Mouse (Mus musculus) intestine, embryonic 15.5 days (tissue): ENCODE measurements around the gene Prmt6. TPM values are rescaled to one million over a fixed set of nuclear protein-coding genes. Genes with fewer than 3 reads are reported as not detected.

Source experiments
- ATAC-seq: fragments of 200-750 bp; cut with Nextera tagmentation; 2 replicates; pipeline ENCODE4 v1.8.0; 2017; ENCODE audit warnings: moderate TSS enrichment, moderate library complexity
- H3K27ac ChIP-seq: fragments of 300-500 bp; sonication (generic); 2 replicates; pipeline ENCODE4 v1.5.1; 2015; ENCODE audit warnings: mild to moderate bottlenecking, inconsistent platforms
- H3K27me3 ChIP-seq: fragments of 300-500 bp; sonication (generic); replicated peaks from 2 replicates; pipeline ENCODE4 v1.6.1; 2015; ENCODE audit warnings: inconsistent platforms
- H3K36me3 ChIP-seq: fragments of 300-500 bp; sonication (generic); 2 replicates; pipeline ENCODE4 v1.6.1; 2015; ENCODE audit warnings: inconsistent platforms
- H3K4me1 ChIP-seq: fragments of 300-500 bp; sonication (generic); replicated peaks from 2 replicates; pipeline ENCODE4 v1.6.1; 2015; ENCODE audit warnings: inconsistent platforms
- H3K4me2 ChIP-seq: fragments of 300-500 bp; sonication (generic); replicated peaks from 2 replicates; pipeline ENCODE4 v1.6.1; 2015; ENCODE audit warnings: mild to moderate bottlenecking, inconsistent platforms
- H3K4me3 ChIP-seq: fragments of 300-500 bp; sonication (generic); replicated peaks from 2 replicates; pipeline ENCODE4 v1.5.1; 2015; ENCODE audit warnings: inconsistent platforms
- H3K9ac ChIP-seq: fragments of 300-500 bp; sonication (generic); 2 replicates; pipeline ENCODE4 v1.6.1; 2015; ENCODE audit warnings: inconsistent platforms
- H3K9me3 ChIP-seq: fragments of 300-500 bp; sonication (generic); 2 replicates; pipeline ENCODE4 v1.6.1; 2016; ENCODE audit warnings: inconsistent platforms
- WGBS: fragments of 180-500 bp; shearing (Covaris S2); methylation state at CpG from one replicate; pipeline ENCODE4 v1.1.7; 2015; 5-methylcytosine and 5-hydroxymethylcytosine counted together
- polyA plus RNA-seq: library from polyadenylated mRNA; unstranded; fragments of >200 nt; fragmentation: Nextera tagmentation; extraction: Ambion mirVana; gene quantifications from 2 replicates; pipeline ENCODE4 v1.2.1, GENCODE M21; 2015

Gene Prmt6
- polyA plus RNA-seq = 16.8 and 18.0 TPM in 2 replicates

GRCm38 (mm10) chr3:110250839-110251700 lies at the start of gene Prmt6:
Gene Prmt6, minus strand, starts transcription at chr3:110250998.
- ATAC-seq = peak; percentile 96

GRCm38 (mm10) chr3:110290485-110291045 lies 39.8 kb upstream of the Prmt6 start:
- 72% methylated on average over 8 of the region's 8 CpGs for WGBS
- no peak for ATAC-seq
- H3K4me1 ChIP-seq = no peaks in the 10 kb centered on the region

More at GRCm38 (mm10) chr3:110250839-110251700, at the start of gene Prmt6:
- Histone ChIP-seq H3K4me1 (0 out of 2 replicates have a peak, but pooled peaks cover 3% of the 10 kb centered on the region), H3K9me3 (no peaks in the 10 kb centered on the region), H3K9ac (peak within 1 kb of the TSS; percentile 89), H3K4me3 (peak within 1 kb of the TSS; percentile 98), H3K36me3 (no peaks in the 10 kb centered on the region), H3K27ac (peak within 1 kb of the TSS; percentile 91), H3K27me3 (no peaks in the 10 kb centered on the region), H3K4me2 (peak within 1 kb of the TSS; percentile 68)
- 18% methylated on average over 38 of the region's 38 CpGs for WGBS

GRCm38 (mm10) chr3:110282651-110283050 lies 31.9 kb upstream of the Prmt6 start:
- H3K4me3 ChIP-seq = no peak overlapping the region
- no peaks in the 10 kb centered on the region for H3K4me1 ChIP-seq
- no peaks in the 10 kb centered on the region for H3K9me3 ChIP-seq
- no peak overlapping the region for H3K9ac ChIP-seq
- no peak overlapping the region for H3K27ac ChIP-seq
- ATAC-seq = no peak
- 84% methylated on average over 5 of the region's 5 CpGs for WGBS
- no peaks in the 10 kb centered on the region for H3K36me3 ChIP-seq
- no peaks in the 10 kb centered on the region for H3K27me3 ChIP-seq
- no peak overlapping the region for H3K4me2 ChIP-seq

More at GRCm38 (mm10) chr3:110290485-110291045, 39.8 kb upstream of the Prmt6 start:
- Histone ChIP-seq H3K4me2 (no peak overlapping the region), H3K4me3 (no peak overlapping the region), H3K9me3 (no peaks in the 10 kb centered on the region), H3K36me3 (no peaks in the 10 kb centered on the region), H3K9ac (no peak overlapping the region), H3K27me3 (no peaks in the 10 kb centered on the region), H3K27ac (no peak overlapping the region)

GRCm38 (mm10) chr3:110267790-110268189 lies 17.0 kb upstream of the Prmt6 start:
- no peaks in the 10 kb centered on the region for H3K27me3 ChIP-seq
- no peaks in the 10 kb centered on the region for H3K36me3 ChIP-seq
- no peak overlapping the region for H3K4me2 ChIP-seq
- no peaks in the 10 kb centered on the region for H3K4me1 ChIP-seq
- 75% methylated on average over 2 of the region's 2 CpGs for WGBS
- no peak for ATAC-seq
- H3K9me3 ChIP-seq = no peaks in the 10 kb centered on the region
- H3K27ac ChIP-seq = no peak overlapping the region
- H3K4me3 ChIP-seq = no peak overlapping the region
- H3K9ac ChIP-seq = no peak overlapping the region

- no peaks in the 10 kb centered on the region for H3K9me3 ChIP-seq
- H3K4me3 ChIP-seq = no peak overlapping the region
- no peaks in the 10 kb centered on the region for H3K27me3 ChIP-seq
- no peak overlapping the region for H3K9ac ChIP-seq
- WGBS = 94% methylated on average over 4 of the region's 4 CpGs
- H3K4me1 ChIP-seq = 0 out of 2 replicates have a peak, but pooled peaks cover 3% of the 10 kb centered on the region
- no peak for ATAC-seq
- no peak overlapping the region for H3K4me2 ChIP-seq
- H3K27ac ChIP-seq = no peak overlapping the region
- no peaks in the 10 kb centered on the region for H3K36me3 ChIP-seq
These were observed 2.3 kb upstream of the Prmt6 start for GRCm38 (mm10) chr3:110253105-110253504.

GRCm38 (mm10) chr3:110249891-110250838 lies 633 bp downstream of the Prmt6 start:
- Histone ChIP-seq H3K4me1 (0 out of 2 replicates have a peak, but pooled peaks cover 3% of the 10 kb centered on the region), H3K36me3 (no peaks in the 10 kb centered on the region), H3K9ac (peak overlapping the region; percentile 89), H3K27me3 (no peaks in the 10 kb centered on the region), H3K4me2 (peak overlapping the region; percentile 68), H3K9me3 (no peaks in the 10 kb centered on the region), H3K4me3 (peak overlapping the region; percentile 98), H3K27ac (peak overlapping the region; percentile 91)
- ATAC-seq = peak; percentile 90
- under 1% methylated on average over 88 of the region's 89 CpGs for WGBS

GRCm38 (mm10) chr3:110236819-110237463 lies 13.9 kb downstream of the Prmt6 start:
- 71% methylated on average over 1 of the region's 1 CpGs for WGBS
- Histone ChIP-seq H3K9me3 (no peaks in the 10 kb centered on the region), H3K4me2 (no peak overlapping the region), H3K27me3 (no peaks in the 10 kb centered on the region), H3K36me3 (no peaks in the 10 kb centered on the region), H3K4me1 (no peaks in the 10 kb centered on the region), H3K9ac (no peak overlapping the region), H3K4me3 (no peak overlapping the region), H3K27ac (no peak overlapping the region)
- ATAC-seq = no peak

Other genes with a start within 250 kb of the Prmt6 start
- gene Ntng1, start 107.0 kb downstream of the Prmt6 start, polyA plus RNA-seq = 1.4 and 2.2 TPM in 2 replicates